Mouse (Mus musculus) CH12.LX (cell line): ENCODE measurements around the gene Wasl.

Source experiments
- CHD1 ChIP-seq: IDR thresholded peaks from 2 replicates; pipeline ENCODE4 v1.6.1; 2012; ENCODE audit warnings: low read depth, low read length, improper control_type of control experiment, inconsistent platforms
- CTCF ChIP-seq, 2 experiments: IDR thresholded peaks in 1 of 2; conservative IDR thresholded peaks in 1 of 2; 2 replicates each; pipeline ENCODE4 v1.5.1; 2011 to 2012; ENCODE audit warnings: low read depth in 2 of 2, low read length in 2 of 2, improper control_type of control experiment in 1 of 2, inconsistent platforms in 1 of 2, mild to moderate bottlenecking in 1 of 2, moderate library complexity in 1 of 2
- ELF1 ChIP-seq: IDR thresholded peaks from 2 replicates; pipeline ENCODE4 v1.6.1; 2014; ENCODE audit warnings: low read depth, mild to moderate bottlenecking, inconsistent platforms, low read length, improper control_type of control experiment
- EP300 ChIP-seq: IDR thresholded peaks from 2 replicates; pipeline ENCODE4 v1.6.1; 2011; ENCODE audit warnings: low read length, improper control_type of control experiment
- ETS1 ChIP-seq: conservative IDR thresholded peaks from 2 replicates; pipeline ENCODE4 v1.6.1; 2012; ENCODE audit warnings: low read depth, mild to moderate bottlenecking, inconsistent platforms, low read length, improper control_type of control experiment, moderate library complexity
- HCFC1 ChIP-seq: IDR thresholded peaks from 2 replicates; pipeline ENCODE4 v1.6.1; 2012; ENCODE audit warnings: low read depth, mild to moderate bottlenecking, inconsistent platforms, low read length, improper control_type of control experiment
- MXI1 ChIP-seq: IDR thresholded peaks from 2 replicates; pipeline ENCODE4 v1.6.1; 2011; ENCODE audit warnings: mild to moderate bottlenecking, low read depth, low read length, improper control_type of control experiment
- PAX5 ChIP-seq: IDR thresholded peaks from 2 replicates; pipeline ENCODE4 v1.6.1; 2012; ENCODE audit warnings: low read length, inconsistent platforms, mixed read lengths
- POLR2A ChIP-seq: IDR thresholded peaks from 2 replicates; pipeline ENCODE4 v1.6.1; 2011; ENCODE audit warnings: low read depth, mild to moderate bottlenecking, improper control_type of control experiment, low read length
- POLR2AphosphoS2 ChIP-seq: IDR thresholded peaks from 2 replicates; pipeline ENCODE4 v1.6.1; 2011; ENCODE audit warnings: low read depth, low read length, improper control_type of control experiment
- TCF12 ChIP-seq: IDR thresholded peaks from 2 replicates; pipeline ENCODE4 v1.6.1; 2014; ENCODE audit warnings: low read depth, mild to moderate bottlenecking, inconsistent platforms, low read length, improper control_type of control experiment
- USF1 ChIP-seq: IDR thresholded peaks from 2 replicates; pipeline ENCODE4 v1.6.1; 2014; ENCODE audit warnings: low read depth, mild to moderate bottlenecking, inconsistent platforms, low read length, improper control_type of control experiment
- ZC3H11A ChIP-seq: IDR thresholded peaks from 2 replicates; pipeline ENCODE4 v1.6.1; 2012; ENCODE audit warnings: low read depth, mild to moderate bottlenecking, inconsistent platforms, low read length, improper control_type of control experiment
- ZKSCAN1 ChIP-seq: IDR thresholded peaks from 2 replicates; pipeline ENCODE4 v1.6.1; 2012; ENCODE audit warnings: low read depth, inconsistent platforms, low read length, improper control_type of control experiment, borderline replicate concordance

- TF ChIP-seq POLR2A (no peak), ETS1 (no peak), MXI1 (no peak), TCF12 (no peak), ZKSCAN1 (no peak), EP300 (no peak), CTCF (conservative IDR thresholded peaks at IDR 0.05 in 1 of 2, IDR thresholded peaks at IDR 0.05 in 1 of 2; ENCODE audit: low read depth in 2 of 2, low read length in 2 of 2) (no peak), PAX5 (no peak), HCFC1 (no peak), USF1 (no peak), POLR2AphosphoS2 (no peak), CHD1 (no peak), ELF1 (no peak), ZC3H11A (no peak)
These were observed 56.1 kb downstream of the Wasl start for GRCm38 (mm10) chr6:24608682-24609081.
